Mouse (Mus musculus) CH12.LX (cell line): Measurements from ENCODE around the gene Dis3l. TPM values are rescaled to one million over a fixed set of nuclear protein-coding genes. Genes with fewer than 3 reads are reported as not detected.

Source experiments
- DNase-seq: peaks from one replicate; pipeline ENCODE4 v3.0.0-alpha.2; 2013; ENCODE audit errors: extremely low read depth
- H3K27ac ChIP-seq: 2 replicates; pipeline ENCODE4 v1.5.1; 2012; ENCODE audit warnings: low read depth, mild to moderate bottlenecking, control low read depth, moderate library complexity; ENCODE audit not compliant: insufficient read depth
- H3K27me3 ChIP-seq: replicated peaks from 2 replicates; pipeline ENCODE3; 2012; ENCODE audit warnings: inconsistent platforms
- H3K36me3 ChIP-seq, 2 experiments: replicated peaks in 1 of 2; 2 replicates each; pipeline versions ENCODE3 to v1.6.1; 2012; ENCODE audit warnings: inconsistent platforms in 1 of 2, low read length in 1 of 2, mild to moderate bottlenecking in 1 of 2, mixed read lengths in 1 of 2, moderate library complexity in 1 of 2; ENCODE audit not compliant: control insufficient read depth in 1 of 2, insufficient read depth in 1 of 2
- H3K4me1 ChIP-seq, 2 experiments: 2 replicates each; pipeline ENCODE4 v1.6.1; 2012; ENCODE audit warnings: inconsistent platforms in 1 of 2, moderate library complexity in 1 of 2; ENCODE audit not compliant: insufficient read depth in 2 of 2, control insufficient read depth in 1 of 2
- H3K4me2 ChIP-seq: 2 replicates; pipeline ENCODE4 v1.6.1; 2012; ENCODE audit warnings: low read depth, mild to moderate bottlenecking, control low read depth; ENCODE audit not compliant: poor library complexity, insufficient read depth, severe bottlenecking
- H3K4me3 ChIP-seq, 3 experiments: fragments of 150-350 bp in 1 of 3; sonication (generic) in 1 of 3; replicated peaks in 1 of 3; 2 replicates each; pipeline versions ENCODE3 to v1.5.1; 2011 to 2012; ENCODE audit warnings: low read depth in 2 of 3, low read length in 2 of 3, mild to moderate bottlenecking in 2 of 3, moderate library complexity in 2 of 3, control low read depth in 1 of 3, improper control_type of control experiment in 1 of 3, inconsistent platforms in 1 of 3, mixed read lengths in 1 of 3; ENCODE audit not compliant: poor library complexity in 1 of 3
- H3K79me2 ChIP-seq: replicated peaks from 2 replicates; pipeline ENCODE4 v1.6.1; 2012; ENCODE audit warnings: mild to moderate bottlenecking, moderate library complexity; ENCODE audit not compliant: control insufficient read depth, poor library complexity, insufficient read depth, severe bottlenecking; ENCODE audit errors: extremely low read depth
- H3K9ac ChIP-seq: 2 replicates; pipeline ENCODE4 v1.6.1; 2012; ENCODE audit warnings: low read depth, mild to moderate bottlenecking, control low read depth, moderate library complexity; ENCODE audit not compliant: insufficient read depth
- H3K9me3 ChIP-seq: replicated peaks from 2 replicates; pipeline ENCODE3; 2012; ENCODE audit warnings: low read length, inconsistent platforms, mixed read lengths
- BHLHE40 ChIP-seq: IDR thresholded peaks from 2 replicates; pipeline ENCODE4 v1.6.1; 2011; ENCODE audit warnings: mild to moderate bottlenecking, low read depth, low read length, improper control_type of control experiment
- CHD1 ChIP-seq: IDR thresholded peaks from 2 replicates; pipeline ENCODE4 v1.6.1; 2012; ENCODE audit warnings: low read depth, low read length, improper control_type of control experiment, inconsistent platforms
- CHD2 ChIP-seq: IDR thresholded peaks from 2 replicates; pipeline ENCODE4 v1.6.1; 2011; ENCODE audit warnings: low read length, improper control_type of control experiment
- CTCF ChIP-seq, 2 experiments: IDR thresholded peaks in 1 of 2; conservative IDR thresholded peaks in 1 of 2; 2 replicates each; pipeline ENCODE4 v1.5.1; 2011 to 2012; ENCODE audit warnings: low read depth in 2 of 2, low read length in 2 of 2, improper control_type of control experiment in 1 of 2, inconsistent platforms in 1 of 2, mild to moderate bottlenecking in 1 of 2, moderate library complexity in 1 of 2
- ELF1 ChIP-seq: IDR thresholded peaks from 2 replicates; pipeline ENCODE4 v1.6.1; 2014; ENCODE audit warnings: low read depth, mild to moderate bottlenecking, inconsistent platforms, low read length, improper control_type of control experiment
- EP300 ChIP-seq: IDR thresholded peaks from 2 replicates; pipeline ENCODE4 v1.6.1; 2011; ENCODE audit warnings: low read length, improper control_type of control experiment
- ETS1 ChIP-seq: conservative IDR thresholded peaks from 2 replicates; pipeline ENCODE4 v1.6.1; 2012; ENCODE audit warnings: low read depth, mild to moderate bottlenecking, inconsistent platforms, low read length, improper control_type of control experiment, moderate library complexity
- GABPA ChIP-seq: IDR thresholded peaks from 2 replicates; pipeline ENCODE4 v1.6.1; 2012; ENCODE audit warnings: low read depth, low read length, improper control_type of control experiment, inconsistent platforms; ENCODE audit not compliant: insufficient replicate concordance
- HCFC1 ChIP-seq: IDR thresholded peaks from 2 replicates; pipeline ENCODE4 v1.6.1; 2012; ENCODE audit warnings: low read depth, mild to moderate bottlenecking, inconsistent platforms, low read length, improper control_type of control experiment
- IRF4 ChIP-seq: IDR thresholded peaks from 2 replicates; pipeline ENCODE4 v1.6.1; 2014; ENCODE audit warnings: low read depth, mild to moderate bottlenecking, inconsistent platforms, low read length, improper control_type of control experiment
- JUN ChIP-seq: IDR thresholded peaks from 2 replicates; pipeline ENCODE4 v1.6.1; 2011; ENCODE audit warnings: low read depth, mild to moderate bottlenecking, low read length, improper control_type of control experiment, moderate library complexity; ENCODE audit not compliant: insufficient read depth
- KAT2A ChIP-seq: IDR thresholded peaks from 2 replicates; pipeline ENCODE4 v1.6.1; 2012; ENCODE audit warnings: low read length, improper control_type of control experiment, inconsistent platforms; ENCODE audit not compliant: insufficient replicate concordance
- MAFK ChIP-seq: IDR thresholded peaks from 2 replicates; pipeline ENCODE4 v1.6.1; 2011; ENCODE audit warnings: low read length, improper control_type of control experiment; ENCODE audit not compliant: insufficient replicate concordance
- MAX ChIP-seq: IDR thresholded peaks from 2 replicates; pipeline ENCODE4 v1.6.1; 2011; ENCODE audit warnings: low read length, improper control_type of control experiment
- MAZ ChIP-seq: IDR thresholded peaks from 2 replicates; pipeline ENCODE4 v1.6.1; 2012; ENCODE audit warnings: low read depth, mild to moderate bottlenecking, inconsistent platforms, low read length, improper control_type of control experiment, moderate library complexity
- MEF2A ChIP-seq: IDR thresholded peaks from 2 replicates; pipeline ENCODE4 v1.6.1; 2014; ENCODE audit warnings: low read depth, mild to moderate bottlenecking, inconsistent platforms, low read length, improper control_type of control experiment, borderline replicate concordance
- MXI1 ChIP-seq: IDR thresholded peaks from 2 replicates; pipeline ENCODE4 v1.6.1; 2011; ENCODE audit warnings: mild to moderate bottlenecking, low read depth, low read length, improper control_type of control experiment
- MYC ChIP-seq: IDR thresholded peaks from 2 replicates; pipeline ENCODE4 v1.6.1; 2011; ENCODE audit warnings: low read depth, mild to moderate bottlenecking, improper control_type of control experiment, low read length
- NELFE ChIP-seq: IDR thresholded peaks from 2 replicates; pipeline ENCODE4 v1.6.1; 2011; ENCODE audit warnings: low read depth, low read length, improper control_type of control experiment
- NRF1 ChIP-seq: IDR thresholded peaks from 2 replicates; pipeline ENCODE4 v1.6.1; 2014; ENCODE audit warnings: low read depth, mild to moderate bottlenecking, inconsistent platforms, low read length, improper control_type of control experiment, moderate library complexity
- PAX5 ChIP-seq: IDR thresholded peaks from 2 replicates; pipeline ENCODE4 v1.6.1; 2012; ENCODE audit warnings: low read length, inconsistent platforms, mixed read lengths
- POLR2A ChIP-seq: IDR thresholded peaks from 2 replicates; pipeline ENCODE4 v1.6.1; 2011; ENCODE audit warnings: low read depth, mild to moderate bottlenecking, improper control_type of control experiment, low read length
- POLR2AphosphoS2 ChIP-seq: IDR thresholded peaks from 2 replicates; pipeline ENCODE4 v1.6.1; 2011; ENCODE audit warnings: low read depth, low read length, improper control_type of control experiment
- RAD21 ChIP-seq: IDR thresholded peaks from 2 replicates; pipeline ENCODE4 v1.6.1; 2011; ENCODE audit warnings: low read depth, mild to moderate bottlenecking, low read length, improper control_type of control experiment, moderate library complexity
- RCOR1 ChIP-seq: conservative IDR thresholded peaks from 2 replicates; pipeline ENCODE4 v1.6.1; 2012; ENCODE audit warnings: low read depth, mild to moderate bottlenecking, inconsistent platforms, low read length, improper control_type of control experiment
- SIN3A ChIP-seq: IDR thresholded peaks from 2 replicates; pipeline ENCODE4 v1.6.1; 2012; ENCODE audit warnings: low read length, improper control_type of control experiment, inconsistent platforms
- SMC3 ChIP-seq: IDR thresholded peaks from 2 replicates; pipeline ENCODE4 v1.6.1; 2011; ENCODE audit warnings: low read depth, low read length, improper control_type of control experiment
- TBP ChIP-seq: conservative IDR thresholded peaks from 2 replicates; pipeline ENCODE4 v1.6.1; 2011; ENCODE audit warnings: low read depth, low read length, improper control_type of control experiment
- TCF12 ChIP-seq: IDR thresholded peaks from 2 replicates; pipeline ENCODE4 v1.6.1; 2014; ENCODE audit warnings: low read depth, mild to moderate bottlenecking, inconsistent platforms, low read length, improper control_type of control experiment
- USF1 ChIP-seq: IDR thresholded peaks from 2 replicates; pipeline ENCODE4 v1.6.1; 2014; ENCODE audit warnings: low read depth, mild to moderate bottlenecking, inconsistent platforms, low read length, improper control_type of control experiment
- USF2 ChIP-seq: conservative IDR thresholded peaks from 2 replicates; pipeline ENCODE4 v1.6.1; 2011; ENCODE audit warnings: low read depth, low read length, improper control_type of control experiment
- ZC3H11A ChIP-seq: IDR thresholded peaks from 2 replicates; pipeline ENCODE4 v1.6.1; 2012; ENCODE audit warnings: low read depth, mild to moderate bottlenecking, inconsistent platforms, low read length, improper control_type of control experiment
- ZKSCAN1 ChIP-seq: IDR thresholded peaks from 2 replicates; pipeline ENCODE4 v1.6.1; 2012; ENCODE audit warnings: low read depth, inconsistent platforms, low read length, improper control_type of control experiment, borderline replicate concordance
- ZMIZ1 ChIP-seq: IDR thresholded peaks from 2 replicates; pipeline ENCODE4 v1.6.1; 2012; ENCODE audit warnings: low read depth, mild to moderate bottlenecking, inconsistent platforms, low read length, improper control_type of control experiment
- ZNF384 ChIP-seq: IDR thresholded peaks from 2 replicates; pipeline ENCODE4 v1.6.1; 2012; ENCODE audit warnings: low read depth, low read length, improper control_type of control experiment, inconsistent platforms
- dilution Hi-C: fragments of 300-500 bp; cut with MboI; formaldehyde crosslinking; loops from 2 replicates; pipeline ENCODE4 v1.14.3; 2020; ENCODE audit warnings: low sequenced_read_pairs; ENCODE audit not compliant: extremely low pct_unique_long_range_greater_than_20kb, extremely low pct_ligation_motif_present
- in situ Hi-C: fragments of 300-500 bp; cut with MboI; formaldehyde crosslinking; loops from 3 replicates; pipeline ENCODE4 v1.14.3; 2019; ENCODE audit warnings: low sequenced_read_pairs, low pct_ligation_motif_present, low pct_unique_long_range_greater_than_20kb, mixed read lengths
- polyA plus RNA-seq: library from polyadenylated mRNA; unstranded; fragments of >175 nt; gene quantifications from 2 replicates; pipeline ENCODE4 v1.2.1, GENCODE M21; 2012; ENCODE audit warnings: low read depth; ENCODE audit not compliant: insufficient read length
- total RNA-seq, 2 experiments: library from RNA; depleted of rRNA; stranded (reverse); fragments of 300-350 nt in 1 of 2; fragments of >200 nt in 1 of 2; gene quantifications; 2 replicates each; pipeline ENCODE4 v1.2.3; 2012 to 2014

The Dis3l gene
- total and polyA plus RNA-seq, 3 experiments, result 6.6 to 9.6 (median 8.8) TPM

- no peak for TF ChIP-seq SMC3
- no peak for TF ChIP-seq TBP
- TF ChIP-seq TCF12, result no peak
- no peak for TF ChIP-seq PAX5
- peak; percentile 8; the same call in 1 of the 2 replicates for TF ChIP-seq NRF1
- 0 out of 2 replicates have a peak, but pooled peaks have one; percentile 50 for TF ChIP-seq MAZ
- no peak for TF ChIP-seq CHD2
Measured at GRCm38 (mm10) chr9:64281781-64282178, 59.3 kb downstream of the Dis3l start (continued).

- peaks cover 0 to 12% of the 10 kb centered on the region in 2 experiments; a peak in 2 of 4 replicates for H3K4me1 ChIP-seq
- H3K27ac ChIP-seq, result peak within 1 kb of the TSS; percentile 69
- peak within 1 kb of the TSS; percentile 99 for H3K4me2 ChIP-seq
- H3K4me3 ChIP-seq, result peak within 1 kb of the TSS; percentile 94 to 99 (median 95)
- no peaks in the 10 kb centered on the region for H3K27me3 ChIP-seq
- in situ Hi-C loops, result no loop called here
- dilution Hi-C loops, result no loop called here
- peaks cover 0 to 15% of the 10 kb centered on the region in 2 experiments for H3K36me3 ChIP-seq
- H3K9me3 ChIP-seq, result no peaks in the 10 kb centered on the region
- peak within 1 kb of the TSS; percentile 87 for H3K9ac ChIP-seq
- H3K79me2 ChIP-seq, result peaks cover 46% of the 10 kb centered on the region
- peak; percentile 92 for DNase-seq
- no peak for TF ChIP-seq ZKSCAN1
- no peak for TF ChIP-seq ZC3H11A
- TF ChIP-seq MAFK, result no peak
- TF ChIP-seq MXI1, result peak; percentile 79; the same call in 1 of the 2 replicates
- no peak for TF ChIP-seq CHD1
- peak; percentile 99 for TF ChIP-seq POLR2A
- TF ChIP-seq ELF1, result no peak
- peak; percentile 68 for TF ChIP-seq TCF12
- TF ChIP-seq ETS1, result no peak
- TF ChIP-seq GABPA, result no peak
- no peak for TF ChIP-seq RCOR1
- no peak for TF ChIP-seq RAD21
- no peak for TF ChIP-seq NRF1
- TF ChIP-seq MEF2A, result no peak
- TF ChIP-seq SMC3, result no peak
- TF ChIP-seq USF2, result no peak
- no peak for TF ChIP-seq USF1
- TF ChIP-seq NELFE, result peak; percentile 93
- TF ChIP-seq ZNF384, result no peak
- TF ChIP-seq CTCF (conservative IDR thresholded peaks at IDR 0.05 in 1 of 2, IDR thresholded peaks at IDR 0.05 in 1 of 2; ENCODE audit: low read depth in 2 of 2, low read length in 2 of 2), result no peak
- TF ChIP-seq CHD2, result peak; percentile 100
- TF ChIP-seq MYC, result no peak
- TF ChIP-seq KAT2A, result peak; percentile 83; the same call in 1 of the 2 replicates
- no peak for TF ChIP-seq PAX5
- no peak for TF ChIP-seq EP300
- no peak for TF ChIP-seq IRF4
- TF ChIP-seq TBP, result 0 out of 2 replicates have a peak, but pooled peaks have one; percentile 52
- peak; percentile 64; the same call in 1 of the 2 replicates for TF ChIP-seq SIN3A
- no peak for TF ChIP-seq BHLHE40
- peak; percentile 87; the same call in 1 of the 2 replicates for TF ChIP-seq POLR2AphosphoS2
- TF ChIP-seq ZMIZ1, result no peak; the same call in 1 of the 2 replicates
- TF ChIP-seq HCFC1, result peak; percentile 53
- no peak for TF ChIP-seq MAZ
- TF ChIP-seq JUN, result no peak
- TF ChIP-seq MAX, result no peak
Measured at GRCm38 (mm10) chr9:64281105-64281780, 59.8 kb downstream of the Dis3l start, which contains the start of gene Tipin. Gene Tipin, plus strand, starts transcription at chr9:64281581.
